Mouse (Mus musculus) forebrain, embryonic 16.5 days (tissue): ENCODE measurements around the gene Tmem131l. TPM values are rescaled to one million over a fixed set of nuclear protein-coding genes. Genes with fewer than 3 reads are reported as not detected.

Source experiments
- ATAC-seq: fragments of 200-750 bp; cut with Nextera tagmentation; 2 replicates; pipeline ENCODE4 v1.8.0; 2017; ENCODE audit warnings: mild to moderate bottlenecking, moderate library complexity
- H3K27ac ChIP-seq: fragments of 300-500 bp; sonication (generic); 2 replicates; pipeline ENCODE4 v1.5.1; 2014; ENCODE audit warnings: low read length, control low read depth
- H3K27me3 ChIP-seq: fragments of 300-500 bp; sonication (generic); replicated peaks from 2 replicates; pipeline ENCODE4 v1.6.1; 2014; ENCODE audit warnings: low read length; ENCODE audit not compliant: control insufficient read depth, insufficient read depth
- H3K36me3 ChIP-seq: fragments of 300-500 bp; sonication (generic); 2 replicates; pipeline ENCODE4 v1.6.1; 2014; ENCODE audit not compliant: control insufficient read depth, insufficient read depth
- H3K4me1 ChIP-seq: fragments of 300-500 bp; sonication (generic); replicated peaks from 2 replicates; pipeline ENCODE4 v1.6.1; 2014; ENCODE audit warnings: low read length; ENCODE audit not compliant: control insufficient read depth, insufficient read depth
- H3K4me2 ChIP-seq: fragments of 300-500 bp; sonication (generic); 2 replicates; pipeline ENCODE4 v1.6.1; 2014; ENCODE audit warnings: mild to moderate bottlenecking, low read length, control low read depth
- H3K4me3 ChIP-seq: fragments of 300-500 bp; sonication (generic); replicated peaks from 2 replicates; pipeline ENCODE4 v1.5.1; 2014; ENCODE audit warnings: mild to moderate bottlenecking, low read length, control low read depth
- H3K9ac ChIP-seq: fragments of 300-500 bp; sonication (generic); replicated peaks from 2 replicates; pipeline ENCODE4 v1.6.1; 2014; ENCODE audit warnings: low read depth, low read length, control low read depth
- H3K9me3 ChIP-seq: fragments of 300-500 bp; sonication (generic); 2 replicates; pipeline ENCODE4 v1.6.1; 2016; ENCODE audit warnings: low read length; ENCODE audit not compliant: control insufficient read depth
- whole genome bisulfite sequencing: fragments of 180-500 bp; shearing (Covaris S2); extraction: QIAGEN DNeasy Blood & Tissue Kit; methylation state at CpG from one replicate; pipeline ENCODE4 v1.1.7; 2014; 5-methylcytosine and 5-hydroxymethylcytosine counted together
- polyA plus RNA-seq: library from polyadenylated mRNA; unstranded; fragments of >200 nt; fragmentation: Nextera tagmentation; extraction: Ambion mirVana; gene quantifications from 2 replicates; pipeline ENCODE4 v1.2.1, GENCODE M21; 2015

Tmem131l gene
- polyA plus RNA-seq, 1 experiment from 2014 or later = 129 TPM

DNA sequence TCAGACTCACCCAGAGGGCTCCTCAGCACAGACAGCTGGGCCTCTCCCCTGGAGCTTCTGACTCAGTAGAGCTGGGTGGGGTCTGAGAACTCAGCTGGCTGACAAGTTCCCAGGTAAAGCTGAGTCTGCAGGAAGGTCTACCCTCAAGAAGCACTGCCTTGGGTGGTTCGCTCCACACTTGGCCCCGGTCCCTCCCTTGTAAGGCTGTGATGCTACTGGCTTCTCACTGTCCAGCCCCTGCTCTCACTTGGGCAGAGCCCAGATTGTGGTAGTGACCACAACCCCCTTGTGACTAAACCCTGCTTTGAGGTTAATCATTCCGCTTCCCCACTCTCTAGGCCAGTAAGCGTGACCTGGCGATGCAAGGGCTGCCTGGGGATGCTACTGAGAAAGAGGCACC lies 17.3 kb downstream of the Tmem131l start:
- no peaks in the 10 kb centered on the region for H3K9me3 ChIP-seq
- H3K27ac ChIP-seq = no peak overlapping the region
- no peak overlapping the region for H3K9ac ChIP-seq
- 0 out of 2 replicates have a peak, but pooled peaks cover 2% of the 10 kb centered on the region for H3K36me3 ChIP-seq
- H3K4me1 ChIP-seq = peaks cover 40% of the 10 kb centered on the region
- no peak for ATAC-seq
- H3K27me3 ChIP-seq = no peaks in the 10 kb centered on the region
- H3K4me3 ChIP-seq = no peak overlapping the region
- 85% methylated on average over 5 of the region's 5 CpGs for WGBS
- no peak overlapping the region for H3K4me2 ChIP-seq

GRCm38 (mm10) chr3:84022201-84022584 lies 17.8 kb downstream of the Tmem131l start:
- Histone ChIP-seq H3K27ac (no peak overlapping the region), H3K4me3 (no peak overlapping the region), H3K9ac (no peak overlapping the region), H3K4me2 (no peak overlapping the region), H3K36me3 (0 out of 2 replicates have a peak, but pooled peaks cover 2% of the 10 kb centered on the region), H3K4me1 (peaks cover 40% of the 10 kb centered on the region), H3K9me3 (no peaks in the 10 kb centered on the region), H3K27me3 (no peaks in the 10 kb centered on the region)
- 81% methylated on average over 6 of the region's 6 CpGs for WGBS
- ATAC-seq = no peak

DNA sequence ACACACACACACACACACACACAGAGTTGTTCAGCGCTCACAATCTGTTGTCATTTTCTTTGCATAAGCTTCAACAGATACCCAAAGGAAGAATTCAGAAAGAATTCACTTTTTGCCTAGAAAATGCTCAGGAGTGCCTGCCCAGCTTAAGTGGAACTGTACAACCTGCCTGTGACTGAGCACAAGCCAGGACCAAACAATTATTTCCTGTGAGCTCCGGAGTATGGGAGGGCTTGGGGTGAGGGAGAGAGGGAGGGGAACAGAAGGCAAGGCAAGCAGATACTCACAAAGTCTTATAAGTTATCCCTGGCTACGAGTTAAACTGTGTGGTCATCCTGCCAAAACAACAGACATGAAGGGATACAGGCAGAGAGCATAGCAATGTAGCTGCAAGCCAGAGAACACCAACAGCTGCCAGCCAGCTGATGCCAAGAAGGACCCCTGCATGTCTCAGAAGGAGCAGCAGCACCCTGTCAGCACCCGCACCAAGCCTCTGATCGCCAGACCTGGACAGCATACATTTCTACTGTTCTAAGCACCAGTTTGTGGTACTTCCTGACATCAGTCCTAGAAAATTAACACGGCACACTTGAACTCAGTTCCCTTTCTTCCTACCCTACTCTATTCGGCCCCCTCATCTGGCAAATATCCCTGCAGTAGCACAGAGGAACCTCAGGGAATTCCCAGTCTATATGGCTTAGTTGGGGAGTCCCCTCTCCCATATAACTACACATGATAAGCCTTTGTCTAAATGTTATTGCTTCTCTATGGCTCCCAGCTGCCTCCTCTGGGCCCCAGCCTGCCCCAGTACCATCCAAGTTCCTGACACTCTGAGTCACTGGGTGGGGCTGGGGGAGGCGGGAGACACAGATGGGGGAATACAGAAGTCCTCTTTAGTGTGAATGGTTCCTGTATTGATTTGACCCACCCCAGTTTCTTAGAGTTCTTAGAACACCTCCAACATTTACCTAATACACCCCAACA lies 18.5 kb downstream of the Tmem131l start:
- WGBS = 43% methylated on average over 8 of the region's 8 CpGs
- peaks cover 40% of the 10 kb centered on the region for H3K4me1 ChIP-seq

GRCm38 (mm10) chr3:84020528-84020927 lies 19.4 kb downstream of the Tmem131l start:
- H3K9ac ChIP-seq = no peak overlapping the region
- H3K4me3 ChIP-seq = no peak overlapping the region
- H3K27ac ChIP-seq = no peak overlapping the region
- no peak for ATAC-seq
- H3K4me2 ChIP-seq = no peak overlapping the region
- H3K36me3 ChIP-seq = 0 out of 2 replicates have a peak, but pooled peaks cover 2% of the 10 kb centered on the region
- no peaks in the 10 kb centered on the region for H3K27me3 ChIP-seq
- peaks cover 37% of the 10 kb centered on the region for H3K4me1 ChIP-seq
- 5% methylated on average over 3 of the region's 3 CpGs for WGBS
- no peaks in the 10 kb centered on the region for H3K9me3 ChIP-seq

More for the DNA sequence above, 18.5 kb downstream of the Tmem131l start:
- Histone ChIP-seq H3K27me3 (no peaks in the 10 kb centered on the region), H3K4me3 (no peak overlapping the region), H3K27ac (peak overlapping the region; percentile 33; the same call in 1 of the 2 replicates), H3K9me3 (no peaks in the 10 kb centered on the region), H3K9ac (no peak overlapping the region), H3K36me3 (0 out of 2 replicates have a peak, but pooled peaks cover 2% of the 10 kb centered on the region), H3K4me2 (no peak overlapping the region)
- ATAC-seq = 0 out of 2 replicates have a peak, but pooled peaks have one; percentile 26

GRCm38 (mm10) chr3:84015484-84016016 lies 24.4 kb downstream of the Tmem131l start:
- H3K4me3 ChIP-seq = no peak overlapping the region
- no peak overlapping the region for H3K9ac ChIP-seq
- WGBS = 89% methylated on average over 4 of the region's 4 CpGs
- no peak overlapping the region for H3K4me2 ChIP-seq
- no peak overlapping the region for H3K27ac ChIP-seq
- H3K9me3 ChIP-seq = peaks cover 3% of the 10 kb centered on the region; the same call in 1 of the 2 replicates
- H3K36me3 ChIP-seq = peaks cover 10% of the 10 kb centered on the region
- ATAC-seq = no peak
- no peaks in the 10 kb centered on the region for H3K27me3 ChIP-seq
- peaks cover 7% of the 10 kb centered on the region for H3K4me1 ChIP-seq

DNA sequence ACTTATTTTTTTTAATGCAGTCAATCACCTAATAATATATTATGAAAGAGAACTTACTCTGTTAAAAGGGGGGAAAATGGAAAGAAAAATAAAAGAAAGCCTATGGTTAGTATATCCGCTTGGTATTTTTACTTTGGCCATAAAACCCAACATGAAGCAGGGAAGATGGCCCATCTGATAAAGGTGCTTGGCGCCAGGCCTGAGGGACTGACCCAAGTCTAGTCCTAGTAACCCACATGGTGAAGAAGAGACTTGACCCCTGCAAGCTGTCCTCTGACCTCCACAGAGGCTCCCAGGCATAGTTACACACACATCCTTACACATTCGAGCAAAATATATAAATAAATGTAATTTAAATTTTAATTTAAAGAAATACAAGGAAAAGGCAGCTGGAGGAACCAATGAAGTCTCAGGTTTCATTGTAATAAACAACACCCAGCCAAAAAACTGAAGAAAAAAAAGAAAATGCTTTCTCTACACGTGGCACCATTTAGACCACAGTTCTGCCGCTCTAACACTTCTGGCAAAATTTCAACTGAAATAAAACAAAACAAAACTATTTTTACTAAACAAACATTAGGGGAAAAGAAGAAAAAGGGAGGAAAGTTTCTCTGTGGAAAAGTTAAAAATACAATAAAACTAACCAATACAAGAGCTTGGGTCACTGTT lies 28.8 kb downstream of the Tmem131l start:
- H3K36me3 ChIP-seq = peaks cover 10% of the 10 kb centered on the region
- H3K9me3 ChIP-seq = peaks cover 3% of the 10 kb centered on the region; the same call in 1 of the 2 replicates
- no peak overlapping the region for H3K4me2 ChIP-seq
- H3K27me3 ChIP-seq = no peaks in the 10 kb centered on the region
- WGBS = 72% methylated on average over 5 of the region's 5 CpGs
- ATAC-seq = no peak
- no peak overlapping the region for H3K27ac ChIP-seq
- H3K4me1 ChIP-seq = peaks cover 2% of the 10 kb centered on the region; the same call in 1 of the 2 replicates
- no peak overlapping the region for H3K4me3 ChIP-seq
- no peak overlapping the region for H3K9ac ChIP-seq

DNA sequence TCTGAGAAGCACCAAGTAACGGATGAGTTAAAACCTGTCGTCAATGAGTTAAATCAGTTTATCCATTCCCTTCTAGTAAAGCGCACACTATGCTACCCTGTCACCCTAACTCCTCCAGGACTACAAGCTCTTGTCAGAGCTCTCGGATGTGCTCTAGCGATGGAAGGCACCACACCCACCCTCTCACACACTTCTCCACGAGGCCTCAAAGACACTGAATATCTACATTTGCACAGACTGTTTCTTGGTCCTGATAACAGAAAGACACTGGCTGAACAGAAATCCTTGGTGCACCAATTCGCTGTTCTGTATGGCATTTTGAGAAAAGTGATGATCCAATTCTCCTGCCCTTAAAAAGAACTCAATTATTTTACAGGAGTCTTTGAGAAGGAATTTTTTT lies 34.0 kb downstream of the Tmem131l start:
- no peak for ATAC-seq
- Histone ChIP-seq H3K4me1 (no peaks in the 10 kb centered on the region), H3K9ac (no peak overlapping the region), H3K27me3 (no peaks in the 10 kb centered on the region), H3K4me3 (no peak overlapping the region), H3K4me2 (no peak overlapping the region), H3K36me3 (no peaks in the 10 kb centered on the region), H3K9me3 (no peaks in the 10 kb centered on the region), H3K27ac (no peak overlapping the region)
- WGBS = 91% methylated on average over 7 of the region's 7 CpGs

DNA sequence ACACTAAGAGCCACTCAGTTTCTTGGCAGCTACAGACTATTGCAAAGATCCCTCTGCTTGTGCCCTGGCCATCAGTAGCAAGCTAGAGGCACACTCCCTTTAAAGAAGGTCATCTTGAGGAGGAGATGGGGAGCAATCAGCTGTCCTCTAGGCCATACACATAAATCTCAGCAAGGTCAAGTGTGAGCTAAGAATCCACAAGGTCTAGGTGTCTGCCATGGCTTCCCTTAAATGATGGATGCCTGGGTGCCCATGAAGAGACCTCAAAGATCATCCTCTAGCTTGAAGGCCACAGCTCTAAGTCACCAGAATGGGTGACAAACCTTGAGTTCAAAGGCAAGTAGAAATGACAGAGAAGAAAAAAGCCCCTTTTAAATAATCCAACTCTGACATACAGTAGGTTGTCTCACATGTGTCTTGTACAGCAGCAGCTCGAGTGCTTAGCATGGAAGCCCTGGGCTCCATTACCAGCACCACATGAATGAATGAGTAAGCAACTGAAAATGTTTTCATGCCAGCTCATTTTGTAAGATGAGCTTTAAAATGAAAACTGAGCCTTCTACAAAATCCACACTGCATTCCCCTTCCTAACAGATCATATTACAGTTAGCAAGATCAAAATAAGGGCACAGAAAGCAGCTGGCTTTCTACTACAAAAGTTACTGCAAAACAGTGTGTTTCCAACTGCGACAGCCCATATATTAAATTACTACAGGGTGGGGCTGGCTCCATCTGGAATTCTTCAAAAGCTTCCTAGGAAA lies 35.5 kb downstream of the Tmem131l start:
- H3K36me3 ChIP-seq = no peaks in the 10 kb centered on the region
- H3K4me1 ChIP-seq = no peaks in the 10 kb centered on the region
- H3K9me3 ChIP-seq = no peaks in the 10 kb centered on the region
- H3K4me3 ChIP-seq = no peak overlapping the region
- no peak overlapping the region for H3K9ac ChIP-seq
- WGBS = 67% methylated on average over 2 of the region's 2 CpGs
- ATAC-seq = no peak
- no peak overlapping the region for H3K27ac ChIP-seq
- H3K4me2 ChIP-seq = no peak overlapping the region
- H3K27me3 ChIP-seq = no peaks in the 10 kb centered on the region
